Mouse (Mus musculus): Measurements from ENCODE around the gene Atg101. TPM values are rescaled to one million over a fixed set of nuclear protein-coding genes. Genes with fewer than 3 reads are reported as not detected.

Atg101 gene
- total and polyA plus RNA-seq, 2 experiments from 2014 or later, result 56.3 to 81.3 TPM

DNA sequence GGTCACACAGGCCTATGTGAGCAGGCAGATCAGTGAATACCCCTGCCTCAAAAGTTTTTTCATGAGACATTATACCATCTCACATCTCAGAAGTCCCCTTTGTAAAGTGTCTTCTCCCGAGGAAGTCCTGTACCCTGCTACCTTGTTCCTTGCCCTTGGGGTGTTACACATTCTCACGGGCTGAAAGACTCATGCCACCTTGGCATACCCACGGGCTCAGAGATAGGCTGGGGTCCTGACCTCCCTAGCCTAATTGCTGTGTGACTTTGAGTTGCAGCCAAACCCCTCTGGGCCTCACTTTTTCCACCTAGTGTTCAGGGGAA, 30.5 kb upstream of the Atg101 start:
- TF ChIP-seq CTCF (IDR thresholded peaks at IDR 0.05; ENCODE audit: low read depth), result 0 out of 2 replicates have a peak, but pooled peaks have one; percentile 7
- ATAC-seq (no peak), DNase-seq (no peak)
- Histone ChIP-seq H3K9ac (peak overlapping the region; percentile 73), H3K27me3 (ENCODE audit: insufficient read depth, low read length) (no peaks in the 10 kb centered on the region), H3K27ac (ENCODE audit: low read depth, low read length) (no peak overlapping the region), H3K4me2 (ENCODE audit: low read depth) (peak overlapping the region; percentile 92), H3K36me3 (ENCODE audit: insufficient read depth) (no peaks in the 10 kb centered on the region), H3K4me3 (ENCODE audit: low read depth, low read length) (peak overlapping the region; percentile 61), H3K4me1 (ENCODE audit: insufficient read depth) (peaks cover 6% of the 10 kb centered on the region; the same call in 1 of the 2 replicates), H3K9me3 (ENCODE audit: low read length) (no peaks in the 10 kb centered on the region)
- 30% methylated on average over 3 of the region's 3 CpGs for WGBS

DNA sequence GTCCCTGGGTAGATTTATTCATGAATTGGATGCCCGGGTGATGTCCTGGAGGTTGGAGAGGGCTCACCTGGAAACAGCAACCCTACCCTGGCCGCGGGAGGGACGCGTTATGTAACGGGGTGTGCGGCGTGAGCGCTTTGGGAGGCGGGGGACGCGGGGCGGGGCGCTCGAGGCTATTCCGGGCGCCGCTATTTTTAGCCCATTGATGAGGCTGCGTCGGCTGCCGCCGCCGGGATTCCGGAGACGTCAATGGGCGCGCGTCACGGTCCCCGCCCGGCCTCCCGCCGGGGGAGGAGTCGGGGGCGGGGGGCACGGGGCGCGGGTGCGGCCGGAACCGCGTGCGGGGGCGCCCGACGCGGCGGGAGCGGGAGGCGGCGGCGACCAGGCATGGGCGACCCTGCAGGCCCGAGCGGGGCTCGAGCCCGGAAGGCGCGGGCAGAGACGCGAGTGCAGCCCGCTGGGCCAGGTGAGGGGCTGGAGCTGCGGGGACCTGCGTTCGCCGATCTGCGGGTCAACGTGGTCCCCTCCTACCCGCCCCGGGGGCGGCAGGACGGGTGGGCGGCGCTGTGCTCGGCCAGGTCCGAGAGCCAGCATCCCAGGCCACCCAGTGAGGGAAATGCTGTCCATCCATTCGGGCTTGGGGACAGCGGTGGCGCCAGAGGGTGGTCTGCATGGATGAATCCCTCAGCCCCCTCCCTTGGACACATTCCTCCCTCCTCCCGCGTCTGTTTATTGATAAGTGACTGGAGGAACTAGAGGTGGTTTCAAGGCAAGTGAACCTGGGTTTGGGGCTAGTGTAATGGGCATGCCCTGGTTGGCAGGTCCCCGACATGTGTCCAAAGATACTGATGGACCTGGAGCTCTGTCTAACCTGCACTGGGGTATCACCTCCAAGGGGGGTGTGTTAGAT, 29.9 kb upstream of the Atg101 start, which contains the start of gene Nr4a1:
TSS of gene Nr4a1 (plus strand) at position 384 of the 910 bp plus-strand sequence.
- TF ChIP-seq CTCF (IDR thresholded peaks at IDR 0.05; ENCODE audit: low read depth), result no peak

DNA sequence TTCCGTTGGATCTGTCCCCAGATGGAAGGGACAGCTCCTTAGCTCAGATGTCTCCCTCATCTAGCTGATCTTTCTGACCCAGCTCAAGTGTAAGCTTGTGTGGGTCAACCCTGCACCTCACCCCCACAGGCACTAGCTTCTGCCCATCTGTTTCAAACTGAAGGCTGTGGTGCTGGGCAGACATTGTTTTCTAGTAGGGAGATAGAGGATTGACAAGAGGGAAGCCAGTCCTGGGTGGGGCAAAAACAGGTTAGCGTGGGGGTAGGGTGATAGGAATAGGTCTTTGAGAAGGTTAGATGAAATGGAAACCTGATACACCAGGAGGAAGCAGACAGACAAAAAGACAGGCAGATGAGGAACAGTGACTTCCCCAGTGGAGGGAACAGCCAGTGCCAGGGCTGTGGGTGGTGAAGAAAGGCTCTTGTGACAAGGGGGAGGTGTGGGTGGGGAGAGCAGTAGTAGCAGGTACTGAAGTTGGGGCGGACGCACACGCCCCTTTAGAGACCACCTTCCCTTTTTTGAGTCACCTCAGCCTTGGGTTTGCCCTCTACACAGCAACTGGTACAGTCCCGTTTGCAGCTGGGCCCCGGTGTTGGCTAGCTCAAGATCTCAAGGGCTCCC, 28.1 kb upstream of the Atg101 start:
- DNase-seq, result no peak
- no peak overlapping the region for H3K4me3 ChIP-seq (ENCODE audit: low read depth, low read length)
- H3K36me3 ChIP-seq (ENCODE audit: insufficient read depth), result no peaks in the 10 kb centered on the region
- peaks cover 6% of the 10 kb centered on the region; the same call in 1 of the 2 replicates for H3K4me1 ChIP-seq (ENCODE audit: insufficient read depth)
- no peak for ATAC-seq
- no peaks in the 10 kb centered on the region for H3K27me3 ChIP-seq (ENCODE audit: insufficient read depth, low read length)
- WGBS, result 89% methylated on average over 7 of the region's 7 CpGs
- no peak overlapping the region for H3K9ac ChIP-seq
- no peak overlapping the region for H3K4me2 ChIP-seq (ENCODE audit: low read depth)
- H3K27ac ChIP-seq (ENCODE audit: low read depth, low read length), result no peak overlapping the region
- no peak for TF ChIP-seq CTCF (IDR thresholded peaks at IDR 0.05; ENCODE audit: low read depth)
- H3K9me3 ChIP-seq (ENCODE audit: low read length), result no peaks in the 10 kb centered on the region

More for the DNA sequence above, 29.9 kb upstream of the Atg101 start, which contains the start of gene Nr4a1:
- DNase-seq (peak; percentile 81), ATAC-seq (peak; percentile 87)
- H3K9me3 ChIP-seq (ENCODE audit: low read length), result no peaks in the 10 kb centered on the region
- no peaks in the 10 kb centered on the region for H3K27me3 ChIP-seq (ENCODE audit: insufficient read depth, low read length)
- peak within 1 kb of the TSS; percentile 61 for H3K4me3 ChIP-seq (ENCODE audit: low read depth, low read length)
- no peaks in the 10 kb centered on the region for H3K36me3 ChIP-seq (ENCODE audit: insufficient read depth)
- H3K9ac ChIP-seq, result peak within 1 kb of the TSS; percentile 73
- peaks cover 6% of the 10 kb centered on the region; the same call in 1 of the 2 replicates for H3K4me1 ChIP-seq (ENCODE audit: insufficient read depth)
- no peak within 1 kb of the TSS for H3K27ac ChIP-seq (ENCODE audit: low read depth, low read length)
- WGBS, result 3% methylated on average over 75 of the region's 82 CpGs
- H3K4me2 ChIP-seq (ENCODE audit: low read depth), result peak within 1 kb of the TSS; percentile 92

DNA sequence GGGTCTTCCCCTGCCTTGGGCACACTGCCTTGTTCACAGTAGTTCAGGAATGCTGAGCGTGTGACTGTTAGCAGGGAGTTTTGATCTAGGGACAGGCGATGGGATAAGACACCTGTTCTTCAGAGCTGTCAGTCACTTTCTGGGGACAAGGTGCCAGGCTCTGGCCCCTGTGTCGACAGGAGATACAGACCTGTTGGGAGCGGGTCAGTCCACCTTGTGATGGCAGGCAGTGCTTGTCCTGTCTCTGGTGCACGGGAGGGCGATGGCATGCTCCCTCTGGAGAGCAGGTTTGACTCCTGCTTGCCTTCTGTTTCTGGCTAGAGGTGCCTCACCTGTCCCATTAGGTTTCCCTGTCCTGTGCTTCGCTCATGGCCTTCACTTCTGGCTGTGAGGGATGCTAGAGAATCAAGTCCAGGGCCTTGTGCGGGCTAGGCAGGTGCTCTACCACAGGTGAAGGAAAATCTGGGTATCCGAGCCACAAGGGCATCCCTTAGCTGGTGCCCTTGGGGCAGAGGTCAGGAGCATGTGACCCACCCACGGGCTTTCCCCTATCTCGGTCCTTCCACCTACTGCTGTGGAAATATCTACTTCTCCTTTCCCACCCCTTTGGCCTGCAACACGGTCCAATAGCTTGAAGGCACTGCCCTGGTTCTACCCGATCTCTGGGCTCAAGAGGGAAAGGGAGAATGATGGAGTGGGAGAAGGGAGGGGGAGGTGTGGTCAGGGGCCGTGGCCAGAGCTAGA, 27.4 kb upstream of the Atg101 start:
- DNase-seq (no peak), ATAC-seq (no peak)

DNA sequence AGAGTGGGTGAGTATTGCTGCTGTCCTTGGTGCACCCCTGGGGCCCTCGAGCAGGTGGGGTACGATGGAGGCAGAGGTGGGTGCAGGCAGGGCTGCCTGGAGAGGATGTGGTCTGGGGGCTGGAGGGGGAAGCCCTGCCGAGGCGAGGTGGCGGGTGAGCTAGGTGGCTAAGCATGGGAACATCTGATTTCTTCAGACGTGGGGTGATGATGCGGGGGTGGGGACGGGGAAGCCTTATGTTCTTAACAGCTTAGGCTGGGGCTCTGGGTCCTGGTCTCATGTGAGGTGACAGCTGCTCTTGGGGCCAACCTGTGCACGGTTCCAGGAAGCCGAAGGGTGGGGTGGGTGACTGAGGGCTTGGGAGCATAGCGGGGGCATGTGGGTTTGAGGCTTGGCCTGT, 25.7 kb upstream of the Atg101 start:
- H3K9ac ChIP-seq, result no peak overlapping the region
- H3K36me3 ChIP-seq (ENCODE audit: insufficient read depth), result no peaks in the 10 kb centered on the region
- ATAC-seq, result no peak
- DNase-seq, result no peak
- no peak overlapping the region for H3K27ac ChIP-seq (ENCODE audit: low read depth, low read length)
- peaks cover 6% of the 10 kb centered on the region; the same call in 1 of the 2 replicates for H3K4me1 ChIP-seq (ENCODE audit: insufficient read depth)
- no peaks in the 10 kb centered on the region for H3K9me3 ChIP-seq (ENCODE audit: low read length)
- no peak for TF ChIP-seq CTCF (IDR thresholded peaks at IDR 0.05; ENCODE audit: low read depth)
- H3K4me3 ChIP-seq (ENCODE audit: low read depth, low read length), result no peak overlapping the region
- no peaks in the 10 kb centered on the region for H3K27me3 ChIP-seq (ENCODE audit: insufficient read depth, low read length)
- H3K4me2 ChIP-seq (ENCODE audit: low read depth), result no peak overlapping the region
- WGBS, result 89% methylated on average over 11 of the region's 11 CpGs

More for the DNA sequence above, 27.4 kb upstream of the Atg101 start:
- no peak for TF ChIP-seq CTCF (IDR thresholded peaks at IDR 0.05; ENCODE audit: low read depth)
- Histone ChIP-seq H3K4me2 (ENCODE audit: low read depth) (no peak overlapping the region), H3K4me1 (ENCODE audit: insufficient read depth) (peaks cover 6% of the 10 kb centered on the region; the same call in 1 of the 2 replicates), H3K4me3 (ENCODE audit: low read depth, low read length) (no peak overlapping the region), H3K36me3 (ENCODE audit: insufficient read depth) (no peaks in the 10 kb centered on the region), H3K27ac (ENCODE audit: low read depth, low read length) (no peak overlapping the region), H3K9me3 (ENCODE audit: low read length) (no peaks in the 10 kb centered on the region), H3K9ac (no peak overlapping the region), H3K27me3 (ENCODE audit: insufficient read depth, low read length) (no peaks in the 10 kb centered on the region)
- 80% methylated on average over 14 of the region's 14 CpGs for WGBS

DNA sequence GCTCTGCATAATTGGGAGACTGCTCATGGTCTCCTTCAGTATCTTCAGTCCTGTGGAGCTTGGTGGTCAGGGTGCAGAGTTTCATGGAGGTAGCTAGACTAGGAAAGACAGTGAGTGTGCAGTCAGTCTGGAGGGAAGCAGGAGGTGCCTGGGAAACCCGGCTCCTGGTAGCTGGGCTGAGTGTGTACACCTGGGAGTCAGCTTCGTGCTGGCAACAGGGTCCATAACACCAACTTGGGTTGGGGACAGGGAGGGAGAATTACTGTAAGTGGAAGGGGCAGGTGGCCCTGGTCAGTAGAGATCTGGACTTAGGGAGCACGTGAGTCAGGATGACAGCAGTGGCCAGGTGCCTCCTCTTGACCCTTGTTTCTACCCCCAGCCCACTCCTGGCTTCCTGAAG, 24.1 kb upstream of the Atg101 start:
- no peaks in the 10 kb centered on the region for H3K36me3 ChIP-seq (ENCODE audit: insufficient read depth)
- H3K9ac ChIP-seq, result no peak overlapping the region
- TF ChIP-seq CTCF (IDR thresholded peaks at IDR 0.05; ENCODE audit: low read depth), result no peak
- no peak overlapping the region for H3K4me2 ChIP-seq (ENCODE audit: low read depth)
- H3K4me3 ChIP-seq (ENCODE audit: low read depth, low read length), result no peak overlapping the region
- H3K9me3 ChIP-seq (ENCODE audit: low read length), result no peaks in the 10 kb centered on the region
- no peak for DNase-seq
- ATAC-seq, result no peak
- H3K4me1 ChIP-seq (ENCODE audit: insufficient read depth), result peaks cover 3% of the 10 kb centered on the region; the same call in 1 of the 2 replicates
- 96% methylated on average over 3 of the region's 3 CpGs for WGBS
- no peak overlapping the region for H3K27ac ChIP-seq (ENCODE audit: low read depth, low read length)
- H3K27me3 ChIP-seq (ENCODE audit: insufficient read depth, low read length), result no peaks in the 10 kb centered on the region

Measured in forebrain, postnatal 0 days (tissue).